Mouse (Mus musculus): Measurements from ENCODE around the gene Dlk2.
A peak's percentile ranks its signal among the peaks of the same experiment; 100 is the strongest.

Dlk2 gene

DNA sequence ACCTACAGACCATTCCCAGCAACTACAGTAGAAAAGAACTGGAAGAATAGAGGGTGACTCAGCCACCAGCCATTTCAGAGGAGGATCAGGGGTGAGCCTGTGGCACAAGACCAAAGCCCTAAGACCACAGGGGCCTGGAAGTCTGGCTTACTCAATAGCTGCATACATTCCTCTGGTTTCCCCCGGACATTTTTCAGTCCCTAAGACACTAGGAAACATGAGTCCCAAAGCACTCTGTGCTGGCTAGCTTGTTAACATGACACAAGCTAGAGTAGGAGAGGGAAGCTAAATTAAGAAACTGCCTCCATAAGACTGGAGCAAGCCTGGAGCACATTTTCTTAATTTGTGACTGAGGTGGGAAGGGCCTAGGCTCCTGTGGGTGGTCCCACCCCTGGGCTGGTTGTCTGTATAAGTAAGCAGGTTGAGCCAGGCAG is 23.4 kb upstream of the Dlk2 start:
- DNase-seq (ENCODE audit: low spot score): no peak

GRCm38 (mm10) chr17:46274465-46274864 is 22.8 kb upstream of the Dlk2 start:
- DNase-seq (ENCODE audit: low spot score): no peak

GRCm38 (mm10) chr17:46275034-46275433 is 22.2 kb upstream of the Dlk2 start:
- DNase-seq (ENCODE audit: low spot score): no peak

- DNase-seq (ENCODE audit: low spot score): no peak
These were observed 21.7 kb upstream of the Dlk2 start for GRCm38 (mm10) chr17:46275506-46275905.

- no peak for DNase-seq (ENCODE audit: low spot score)
These were observed 19.6 kb upstream of the Dlk2 start for GRCm38 (mm10) chr17:46277586-46277985.

GRCm38 (mm10) chr17:46278011-46278765 is 19.0 kb upstream of the Dlk2 start:
- DNase-seq (ENCODE audit: low spot score): no peak

DNA sequence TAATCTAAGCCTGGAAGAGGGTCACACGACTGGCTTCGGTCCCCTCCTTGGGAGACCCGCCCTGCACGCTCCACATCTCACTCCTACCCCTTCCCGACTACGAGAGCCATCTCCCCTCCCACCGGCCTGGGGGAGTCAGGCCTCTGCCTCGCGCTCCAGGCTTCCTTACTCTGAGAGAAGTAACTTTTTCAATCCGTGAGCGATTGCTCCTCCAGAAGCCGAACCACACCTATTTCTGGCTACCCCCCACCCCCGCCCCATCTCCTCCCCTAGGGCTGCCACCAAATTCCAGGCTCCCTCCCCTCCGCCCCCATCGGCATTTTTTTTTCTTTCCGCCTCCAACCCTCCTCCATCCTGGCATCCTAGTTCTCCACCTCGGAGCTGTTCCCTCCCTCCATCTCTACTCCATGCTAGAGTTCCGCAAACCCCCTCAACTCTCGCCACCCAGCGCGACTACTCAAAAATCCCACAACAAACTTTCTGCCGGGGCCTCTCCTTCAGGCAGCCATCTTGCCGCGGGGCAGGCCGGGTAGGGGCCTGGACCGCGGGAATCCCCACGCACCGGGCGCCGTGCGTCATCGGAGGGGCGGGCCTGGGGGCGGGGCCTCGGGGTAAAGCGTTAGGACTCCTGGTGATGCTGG is 14.6 kb upstream of the Dlk2 start, which contains the start of gene Tjap1:
Gene Tjap1, minus strand, starts transcription at position 544 of the 641 bp plus-strand sequence.
- DNase-seq (ENCODE audit: low spot score): peak; percentile 78

- DNase-seq (ENCODE audit: low spot score): no peak
These were observed 14.1 kb upstream of the Dlk2 start for GRCm38 (mm10) chr17:46283140-46283539.

DNA sequence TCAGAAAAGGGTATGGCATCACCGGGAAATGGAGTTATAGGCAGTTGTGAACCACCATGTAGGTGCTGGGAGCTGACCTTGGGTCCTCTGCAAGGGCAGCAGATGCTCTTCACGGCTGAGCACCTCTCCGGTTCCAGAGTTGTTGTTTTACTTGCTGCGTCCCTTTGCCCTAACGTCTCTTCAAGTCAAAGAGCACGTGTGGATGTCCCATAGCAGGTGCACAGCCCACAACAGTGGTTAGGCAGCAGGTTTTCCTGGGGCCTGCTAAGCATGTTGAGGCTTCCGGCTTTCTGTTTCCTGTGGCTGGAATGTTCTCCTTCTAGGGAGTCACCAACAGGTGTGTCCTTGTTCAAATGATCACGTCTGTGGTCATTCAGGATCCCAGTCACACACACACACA is 13.3 kb upstream of the Dlk2 start:
- no peak for DNase-seq (ENCODE audit: low spot score)

DNA sequence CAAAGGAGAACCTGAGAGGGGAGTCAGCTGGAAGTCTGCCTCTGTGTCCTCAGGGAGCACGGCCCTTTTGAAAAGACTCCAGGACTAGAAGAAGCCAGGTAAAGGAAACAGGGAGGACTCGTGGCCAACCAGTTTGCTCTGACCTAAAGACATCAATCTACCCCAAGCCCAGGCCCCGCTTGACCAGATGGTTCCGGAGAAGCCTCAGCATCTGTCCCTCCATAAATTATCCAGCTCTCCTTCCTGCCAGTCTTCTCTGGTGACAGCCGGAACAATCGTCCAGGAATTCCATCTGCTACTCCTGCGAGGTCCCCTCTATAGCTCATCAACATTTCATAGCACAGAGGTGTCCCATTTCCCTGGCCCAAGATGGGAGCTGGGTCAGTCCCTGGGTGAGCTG is 12.6 kb upstream of the Dlk2 start:
- no peak for DNase-seq (ENCODE audit: low spot score)

- DNase-seq (ENCODE audit: low spot score): no peak
These were observed 11.8 kb upstream of the Dlk2 start for GRCm38 (mm10) chr17:46285407-46285806.

DNA sequence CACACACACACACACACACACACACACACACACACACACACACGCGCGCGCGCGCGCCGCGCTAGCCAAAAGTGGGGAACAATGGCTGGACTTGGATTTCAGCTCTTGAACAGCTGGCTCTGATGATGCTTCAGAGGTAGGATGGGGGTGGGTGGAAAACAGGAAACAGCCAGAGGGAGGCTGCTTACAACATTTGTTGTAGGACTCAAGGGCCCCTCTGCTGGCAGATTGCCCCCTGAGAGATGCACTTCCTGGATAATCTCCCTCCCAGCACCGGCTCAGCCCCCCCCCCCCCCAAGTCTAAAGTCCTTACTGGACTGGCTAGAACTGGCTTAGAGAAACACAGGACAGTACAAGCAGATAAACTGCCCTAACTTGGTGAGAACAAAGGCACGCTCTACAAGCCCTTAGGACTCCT is 9.5 kb upstream of the Dlk2 start:
- no peak for DNase-seq (ENCODE audit: low spot score)

DNA sequence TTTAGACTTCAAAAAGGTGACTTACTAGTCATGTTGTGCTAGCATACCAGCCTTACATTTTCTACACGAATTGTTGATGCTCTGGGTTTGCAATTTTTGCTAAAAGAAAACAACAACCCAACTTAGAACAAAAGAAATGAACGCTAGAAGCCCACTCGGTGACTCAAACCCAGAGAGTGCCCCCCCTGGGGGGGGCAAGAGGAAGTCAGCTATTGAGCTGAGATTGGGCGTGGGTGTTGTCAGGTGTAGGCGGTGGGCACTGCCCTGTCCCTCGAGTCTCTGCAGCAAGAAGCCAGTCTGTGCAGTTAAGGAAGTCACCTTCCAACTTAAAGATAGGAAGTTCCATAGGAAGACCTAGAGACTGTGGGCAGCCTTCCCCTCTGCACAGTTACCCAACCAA is 620 bp upstream of the Dlk2 start:
- DNase-seq (ENCODE audit: low spot score): no peak

DNA sequence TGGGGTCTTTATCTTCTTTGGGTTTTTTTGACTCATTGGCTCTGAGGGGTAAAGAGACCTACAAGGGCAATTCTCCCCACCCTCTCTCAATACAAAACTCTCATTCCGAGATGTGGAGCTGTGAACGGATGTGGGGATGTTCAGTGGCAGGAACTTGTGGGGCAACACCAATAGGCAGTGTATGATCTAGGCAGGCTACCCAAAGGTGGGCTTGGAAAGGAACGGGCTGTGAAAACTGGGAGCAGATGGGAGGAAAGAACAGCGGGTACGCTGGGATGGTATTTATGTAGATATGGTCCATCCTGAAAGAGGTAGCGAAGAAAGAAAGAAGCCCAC is 225 bp upstream of the Dlk2 start:
- DNase-seq (ENCODE audit: low spot score): no peak

DNA sequence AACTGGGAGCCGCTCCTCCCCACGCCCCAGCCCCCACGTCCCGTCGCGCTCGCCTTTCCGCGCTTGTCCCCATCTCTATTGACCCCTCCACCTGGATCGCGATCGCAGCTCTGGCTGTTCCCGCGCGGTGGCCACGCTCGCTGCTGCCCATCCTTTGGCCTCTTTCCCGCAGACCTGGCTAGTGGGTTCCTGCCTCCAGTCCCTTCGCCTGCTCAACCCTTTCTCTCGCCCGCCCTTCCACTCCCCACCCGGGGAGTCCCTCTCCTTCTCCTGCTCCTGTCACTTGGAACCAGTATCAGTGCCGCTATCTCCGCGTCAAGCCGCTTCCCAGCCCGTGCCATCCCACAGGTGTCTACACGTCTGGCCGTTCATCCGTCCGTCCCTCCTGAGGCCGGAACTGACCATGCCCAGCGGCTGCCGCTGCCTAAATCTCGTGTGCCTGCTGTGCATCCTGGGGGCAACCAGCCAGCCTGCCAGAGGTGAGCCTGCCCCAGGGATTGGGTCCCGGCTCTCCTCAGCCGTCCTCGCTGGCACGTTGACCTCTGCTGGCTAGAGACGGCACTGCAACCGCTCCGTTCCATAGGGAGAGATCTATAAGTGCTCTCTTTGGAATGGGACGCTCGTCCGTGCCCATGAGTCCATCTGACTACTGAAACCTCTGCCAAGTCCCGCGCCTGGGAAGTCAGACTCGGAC is 1.1 kb downstream of the Dlk2 start:
- peak; percentile 85 for DNase-seq (ENCODE audit: low spot score)

GRCm38 (mm10) chr17:46301892-46302291 is 4.7 kb downstream of the Dlk2 start:
- peak; percentile 41 for DNase-seq (ENCODE audit: low spot score)

DNA sequence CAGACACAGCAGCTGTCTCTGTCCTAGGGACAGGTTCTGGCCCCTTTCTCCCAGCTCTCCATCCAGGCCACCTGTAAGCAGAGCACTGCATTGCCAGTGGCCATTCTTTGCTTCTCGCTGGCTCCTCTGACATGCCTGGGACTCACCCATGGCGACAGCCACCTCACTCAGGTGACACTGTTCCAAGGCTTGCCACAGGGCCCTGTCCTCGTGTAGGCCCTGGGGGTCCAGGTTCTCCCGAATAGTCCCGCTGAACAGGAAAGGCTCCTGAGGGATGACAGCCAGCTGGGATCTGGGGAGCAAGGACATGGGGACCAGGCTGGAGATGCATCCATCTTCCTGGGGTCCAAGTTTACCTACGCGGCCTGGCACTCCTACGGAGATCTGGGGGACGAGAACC is 7.0 kb downstream of the Dlk2 start:
- DNase-seq (ENCODE audit: low spot score): no peak

GRCm38 (mm10) chr17:46306956-46307355 is 9.7 kb downstream of the Dlk2 start:
- DNase-seq (ENCODE audit: low spot score): no peak

- no peak for DNase-seq (ENCODE audit: low spot score)
These were observed 12.6 kb downstream of the Dlk2 start for GRCm38 (mm10) chr17:46309835-46310234.

GRCm38 (mm10) chr17:46310515-46310914 is 13.3 kb downstream of the Dlk2 start:
- DNase-seq (ENCODE audit: low spot score): no peak

GRCm38 (mm10) chr17:46313135-46313715 is 16.0 kb downstream of the Dlk2 start:
- DNase-seq (ENCODE audit: low spot score): no peak

DNA sequence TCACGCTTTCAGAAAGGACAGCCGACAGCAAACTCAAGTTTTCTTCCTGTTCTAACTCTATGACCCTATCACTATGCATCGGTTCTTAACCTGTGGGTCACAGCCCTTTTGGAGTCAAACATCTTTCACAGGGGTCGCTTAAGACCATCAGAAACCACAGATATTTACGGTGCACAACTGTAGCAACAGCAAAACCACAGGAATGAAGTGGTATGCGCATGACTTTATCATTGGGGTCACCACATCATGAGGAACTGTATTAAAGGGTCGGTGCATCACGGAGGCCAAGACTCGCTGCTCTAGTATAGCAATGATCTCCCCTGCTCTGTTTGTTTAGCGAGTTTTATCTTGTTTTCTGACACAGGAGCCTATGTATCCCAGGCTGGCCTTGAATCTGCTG is 18.6 kb downstream of the Dlk2 start:
- no peak for DNase-seq (ENCODE audit: low spot score)

DNA sequence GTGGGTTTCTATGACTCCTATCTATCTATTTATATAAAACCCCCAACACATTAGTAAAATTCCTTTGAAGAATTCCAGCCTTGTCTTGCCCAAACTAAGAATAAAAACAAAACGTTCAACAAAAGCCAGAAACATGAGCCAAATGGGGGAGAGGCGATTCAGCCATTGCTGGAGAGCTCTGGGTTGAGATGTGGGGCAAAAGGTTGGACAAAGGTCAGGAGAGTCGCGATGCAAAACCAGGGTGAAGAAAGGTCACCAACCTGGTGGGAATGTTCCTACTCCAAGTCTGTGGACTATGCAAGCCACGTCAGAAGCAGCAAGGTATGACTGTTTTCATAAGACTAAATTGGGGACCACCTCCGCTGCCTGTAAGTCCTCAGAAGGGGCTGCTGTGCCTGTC is 23.3 kb downstream of the Dlk2 start:
- DNase-seq (ENCODE audit: low spot score): no peak
